Mouse (Mus musculus) midbrain, embryonic 10.5 days (tissue): ENCODE data around the gene Plpp2. TPM values are rescaled to one million over a fixed set of nuclear protein-coding genes. Genes with fewer than 3 reads are reported as not detected.

Experiments used
- DNase-seq: peaks from one replicate; pipeline ENCODE4 v3.0.0-alpha.2; 2017; ENCODE audit warnings: low spot score
- H3K27ac ChIP-seq: fragments of 300-500 bp; sonication (generic); replicated peaks from 2 replicates; pipeline ENCODE4 v1.5.1; 2016; ENCODE audit warnings: mild to moderate bottlenecking
- H3K27me3 ChIP-seq: fragments of 300-500 bp; sonication (generic); 2 replicates; pipeline ENCODE4 v1.6.1; 2016; ENCODE audit warnings: low read depth, mild to moderate bottlenecking; ENCODE audit not compliant: poor library complexity, severe bottlenecking
- H3K36me3 ChIP-seq: fragments of 300-500 bp; sonication (generic); 2 replicates; pipeline ENCODE4 v1.6.1; 2016; ENCODE audit warnings: mild to moderate bottlenecking, moderate library complexity
- H3K4me1 ChIP-seq: fragments of 300-500 bp; sonication (generic); 2 replicates; pipeline ENCODE4 v1.6.1; 2016
- H3K4me3 ChIP-seq: fragments of 300-500 bp; sonication (generic); 2 replicates; pipeline ENCODE4 v1.5.1; 2016; ENCODE audit warnings: mild to moderate bottlenecking, moderate library complexity
- H3K9me3 ChIP-seq: fragments of 300-500 bp; sonication (generic); replicated peaks from 2 replicates; pipeline ENCODE4 v1.6.1; 2016; ENCODE audit warnings: mild to moderate bottlenecking
- WGBS: fragments of 180-500 bp; shearing (Covaris S2); methylation state at CpG from one replicate; pipeline ENCODE4 v1.1.7; 2016; 5-methylcytosine and 5-hydroxymethylcytosine counted together
- microRNA-seq: library from miRNA; unstranded; fragments of <30 nt; microRNA quantifications from one replicate; pipeline ENCODE4, GENCODE M21; 2017
- polyA plus RNA-seq: library from polyadenylated mRNA; unstranded; fragments of >200 nt; fragmentation: Nextera tagmentation; extraction: Ambion mirVana; gene quantifications from 2 replicates; pipeline ENCODE4 v1.2.1, GENCODE M21; 2016

The Plpp2 gene
- polyA plus RNA-seq, 1 experiment from 2014 or later: 23.6 TPM

GRCm38 (mm10) chr10:79506709-79507108 lies 26.9 kb downstream of the Plpp2 start:
- no peaks in the 10 kb centered on the region for H3K36me3 ChIP-seq
- no peak overlapping the region for H3K4me3 ChIP-seq
- H3K9me3 ChIP-seq: no peaks in the 10 kb centered on the region
- WGBS: 87% methylated on average over 2 of the region's 2 CpGs
- no peak overlapping the region for H3K27ac ChIP-seq
- DNase-seq: no peak
- no peaks in the 10 kb centered on the region for H3K27me3 ChIP-seq
- H3K4me1 ChIP-seq: no peaks in the 10 kb centered on the region

GRCm38 (mm10) chr10:79502830-79503644 lies 30.6 kb downstream of the Plpp2 start:
- Histone ChIP-seq H3K4me3 (no peak overlapping the region), H3K4me1 (no peaks in the 10 kb centered on the region), H3K9me3 (no peaks in the 10 kb centered on the region), H3K36me3 (no peaks in the 10 kb centered on the region), H3K27ac (no peak overlapping the region), H3K27me3 (no peaks in the 10 kb centered on the region)
- no peak for DNase-seq
- WGBS: 76% methylated on average over 6 of the region's 6 CpGs

GRCm38 (mm10) chr10:79496701-79497288 lies 36.8 kb downstream of the Plpp2 start:
- Histone ChIP-seq H3K4me1 (no peaks in the 10 kb centered on the region), H3K36me3 (no peaks in the 10 kb centered on the region), H3K27me3 (no peaks in the 10 kb centered on the region), H3K4me3 (no peak overlapping the region), H3K27ac (no peak overlapping the region), H3K9me3 (no peaks in the 10 kb centered on the region)
- no peak for DNase-seq
- WGBS: 58% methylated on average over 2 of the region's 2 CpGs

GRCm38 (mm10) chr10:79495886-79496285 lies 37.7 kb downstream of the Plpp2 start:
- no peak overlapping the region for H3K4me3 ChIP-seq
- 68% methylated on average over 3 of the region's 3 CpGs for WGBS
- H3K27ac ChIP-seq: no peak overlapping the region
- no peaks in the 10 kb centered on the region for H3K27me3 ChIP-seq
- no peaks in the 10 kb centered on the region for H3K9me3 ChIP-seq
- DNase-seq: no peak
- H3K4me1 ChIP-seq: no peaks in the 10 kb centered on the region
- no peaks in the 10 kb centered on the region for H3K36me3 ChIP-seq

Small RNAs within 50 kb of the gene (microRNA-seq; reads per million reads assigned to microRNA genes)
- gene Mir6909: not detected

Other genes starting within 250 kb of the Plpp2 start
- gene Vmn2r82, start 177.3 kb downstream of the Plpp2 start, polyA plus RNA-seq: not detected in 2 replicates
- gene Vmn2r83, start 65.1 kb downstream of the Plpp2 start, polyA plus RNA-seq: not detected in 2 replicates
- 69.9 and 72.8 TPM in 2 replicates for gene Mier2, start 21.4 kb upstream of the Plpp2 start, polyA plus RNA-seq
- gene Theg, start 53.5 kb upstream of the Plpp2 start, polyA plus RNA-seq: not detected in 2 replicates
- 0.06 and 0.11 TPM in 2 replicates for gene C2cd4c, start 80.2 kb upstream of the Plpp2 start, polyA plus RNA-seq
- 18.5 and 20.1 TPM in 2 replicates for gene Shc2, start 104.1 kb upstream of the Plpp2 start, polyA plus RNA-seq
- not detected in 2 replicates for gene Odf3l2, start 111.9 kb upstream of the Plpp2 start, polyA plus RNA-seq
- 0.89 and 1.1 TPM in 2 replicates for gene Madcam1, start 130.8 kb upstream of the Plpp2 start, polyA plus RNA-seq
- gene Tpgs1, start 135.6 kb upstream of the Plpp2 start, polyA plus RNA-seq: 68.3 and 74.9 TPM in 2 replicates
- 223 and 270 TPM in 2 replicates for gene Cdc34, start 148.4 kb upstream of the Plpp2 start, polyA plus RNA-seq
- gene Gzmm, start 155.2 kb upstream of the Plpp2 start, polyA plus RNA-seq: 0.98 and 1.0 TPM in 2 replicates
- 607 and 655 TPM in 2 replicates for gene Bsg, start 170.7 kb upstream of the Plpp2 start, polyA plus RNA-seq
- 0.05 TPM in 2 replicates for gene Hcn2, start 182.8 kb upstream of the Plpp2 start, polyA plus RNA-seq
- gene Polrmt, start 212.8 kb upstream of the Plpp2 start, polyA plus RNA-seq: 48.6 and 51.7 TPM in 2 replicates
- 0.27 and 0.42 TPM in 2 replicates for gene Fgf22, start 221.3 kb upstream of the Plpp2 start, polyA plus RNA-seq
- 109 and 118 TPM in 2 replicates for gene Rnf126, start 233.2 kb upstream of the Plpp2 start, polyA plus RNA-seq
- 1.1 and 1.8 TPM in 2 replicates for gene Fstl3, start 243.5 kb upstream of the Plpp2 start, polyA plus RNA-seq